Mouse (Mus musculus) embryo, embryonic 11 days (tissue): ENCODE data around the gene March10.

Experiments used
- DNase-seq: peaks from one replicate; pipeline ENCODE4 v3.0.0-alpha.2; 2015

March10 gene

DNA sequence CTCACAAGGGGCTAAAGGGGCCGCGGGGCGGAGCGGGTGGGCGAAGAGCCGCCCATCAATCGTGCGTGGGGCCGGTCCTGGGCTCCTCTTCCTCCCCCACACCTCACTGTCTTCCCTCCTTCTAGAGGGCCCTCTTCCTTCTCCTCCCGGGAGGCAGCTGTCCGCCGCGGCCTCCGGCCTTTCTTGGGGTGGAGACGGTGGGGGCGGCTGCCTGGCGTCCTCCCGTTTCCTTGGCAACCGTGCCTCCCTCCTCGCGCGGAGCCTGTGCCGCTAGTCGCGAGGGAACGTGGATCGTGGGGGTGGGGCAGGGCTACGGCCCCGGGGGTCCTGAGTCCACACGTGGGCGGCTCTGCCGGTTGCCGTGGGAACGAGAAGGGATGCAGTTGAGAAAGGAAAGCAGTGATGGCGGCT is at the start of gene March10:
Gene March10 (minus strand): TSS at position 239 of the 411 bp plus-strand sequence.
- DNase-seq: peak; percentile 82

GRCm38 (mm10) chr11:105506322-105506721 is 49.8 kb upstream of the March10 start:
- no peak for DNase-seq

GRCm38 (mm10) chr11:105505038-105505437 is 48.5 kb upstream of the March10 start:
- no peak for DNase-seq

GRCm38 (mm10) chr11:105502311-105502710 is 45.8 kb upstream of the March10 start:
- no peak for DNase-seq

GRCm38 (mm10) chr11:105497505-105497904 is 41.0 kb upstream of the March10 start:
- DNase-seq: no peak

- no peak for DNase-seq
Measured at GRCm38 (mm10) chr11:105496665-105497064, 40.1 kb upstream of the March10 start.

- DNase-seq: peak; percentile 40
Measured at GRCm38 (mm10) chr11:105495591-105496270, 39.2 kb upstream of the March10 start.

GRCm38 (mm10) chr11:105494786-105495369 is 38.3 kb upstream of the March10 start:
- DNase-seq: no peak

DNA sequence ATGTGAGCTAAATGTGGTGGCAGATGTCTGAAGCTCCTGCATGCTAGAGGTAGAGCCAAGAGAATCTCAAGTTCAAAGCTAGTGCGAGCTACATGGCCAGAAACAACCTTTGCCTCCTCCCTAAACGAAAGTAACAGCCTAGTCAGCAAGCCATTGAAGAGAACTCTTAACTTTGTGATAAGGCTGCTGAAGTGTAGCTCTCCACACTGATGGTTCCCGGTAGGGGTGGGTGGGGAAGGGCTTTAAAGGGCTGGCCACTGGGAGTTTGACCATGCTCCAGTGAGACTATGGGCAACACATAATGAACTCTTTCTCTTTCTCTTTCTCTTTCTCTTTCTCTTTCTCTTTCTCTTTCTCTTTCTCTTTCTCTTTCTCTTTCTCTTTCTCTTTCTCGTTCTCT is 35.9 kb upstream of the March10 start:
- DNase-seq: no peak

DNA sequence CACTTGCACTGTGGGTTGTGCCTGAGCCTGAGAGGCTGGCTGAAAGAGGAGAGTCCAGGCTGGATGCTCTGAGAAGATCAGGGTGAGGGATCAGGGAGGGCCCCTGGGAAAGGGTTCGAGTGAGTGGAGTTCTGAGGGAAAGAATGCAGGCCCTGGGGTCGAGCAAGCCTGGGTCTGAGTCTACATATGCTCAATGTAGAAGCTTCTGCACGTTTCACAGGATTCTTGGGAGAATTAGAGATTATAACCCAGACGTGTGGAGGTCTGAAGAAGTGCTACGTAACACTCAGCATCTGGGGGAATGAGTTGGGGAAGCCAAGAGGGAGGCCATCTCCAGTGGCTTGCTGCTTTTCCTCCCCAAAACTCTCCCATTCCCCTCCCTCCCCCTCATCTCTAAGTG is 34.4 kb upstream of the March10 start:
- DNase-seq: no peak

- no peak for DNase-seq
Measured at GRCm38 (mm10) chr11:105485412-105485811, 28.9 kb upstream of the March10 start.

- DNase-seq: no peak
Measured at GRCm38 (mm10) chr11:105484993-105485392, 28.5 kb upstream of the March10 start.

GRCm38 (mm10) chr11:105482747-105483146 is 26.2 kb upstream of the March10 start:
- no peak for DNase-seq

GRCm38 (mm10) chr11:105474746-105475145 is 18.2 kb upstream of the March10 start:
- no peak for DNase-seq

GRCm38 (mm10) chr11:105474352-105474736 is 17.8 kb upstream of the March10 start:
- no peak for DNase-seq

DNA sequence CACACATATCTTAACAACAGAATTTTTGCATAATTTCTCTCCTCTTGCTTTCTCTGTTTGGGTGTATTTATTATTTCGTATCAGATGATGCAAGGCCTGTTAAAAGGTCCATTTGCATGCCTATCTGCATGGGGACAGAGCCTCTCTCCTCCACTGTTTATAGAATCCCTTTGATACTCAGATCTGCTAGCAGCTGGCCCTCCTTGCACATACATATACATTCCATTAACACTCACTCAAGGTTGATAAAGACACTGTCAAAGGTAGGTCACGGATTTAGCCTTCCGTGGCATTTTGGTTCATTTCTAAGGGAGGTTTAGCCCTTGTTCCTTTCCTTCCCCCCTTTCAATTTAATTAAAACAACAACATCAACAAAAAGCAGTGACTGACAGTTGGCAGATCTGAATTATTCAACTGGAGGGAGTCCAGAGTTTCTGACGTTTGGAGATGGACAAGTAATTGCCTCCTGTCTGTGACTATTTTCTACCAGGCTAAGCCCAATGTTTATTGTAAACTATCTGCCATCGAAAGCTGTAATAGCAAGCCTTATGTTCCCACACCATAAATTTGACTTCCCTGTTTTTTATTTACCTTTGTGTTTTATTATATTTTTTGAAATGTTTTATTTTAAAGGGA is 17.3 kb upstream of the March10 start:
- no peak for DNase-seq

- no peak for DNase-seq
Measured at GRCm38 (mm10) chr11:105472610-105473009, 16.1 kb upstream of the March10 start.

GRCm38 (mm10) chr11:105470896-105471295 is 14.4 kb upstream of the March10 start:
- DNase-seq: no peak

DNA sequence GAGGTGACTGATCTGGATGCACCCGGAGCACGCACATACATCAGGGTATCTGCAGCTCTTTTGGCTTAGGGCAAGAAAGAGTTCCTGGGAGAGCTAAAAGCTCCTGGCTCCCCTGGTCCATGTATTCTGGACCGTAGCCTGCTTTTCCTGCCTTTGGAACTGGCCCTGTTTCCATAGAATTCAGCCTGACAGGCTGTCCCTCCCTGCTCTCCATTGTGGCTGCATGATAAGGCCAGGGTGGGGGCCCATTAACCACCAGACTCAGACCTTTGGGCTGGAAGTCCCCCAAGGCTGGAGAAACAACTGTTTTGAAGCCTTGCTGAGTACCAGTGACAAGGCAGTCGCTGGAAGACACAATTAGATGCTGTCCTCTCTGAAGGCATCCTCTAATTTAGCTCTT is 13.0 kb upstream of the March10 start:
- DNase-seq: no peak

GRCm38 (mm10) chr11:105469091-105469507 is 12.6 kb upstream of the March10 start:
- no peak for DNase-seq

DNA sequence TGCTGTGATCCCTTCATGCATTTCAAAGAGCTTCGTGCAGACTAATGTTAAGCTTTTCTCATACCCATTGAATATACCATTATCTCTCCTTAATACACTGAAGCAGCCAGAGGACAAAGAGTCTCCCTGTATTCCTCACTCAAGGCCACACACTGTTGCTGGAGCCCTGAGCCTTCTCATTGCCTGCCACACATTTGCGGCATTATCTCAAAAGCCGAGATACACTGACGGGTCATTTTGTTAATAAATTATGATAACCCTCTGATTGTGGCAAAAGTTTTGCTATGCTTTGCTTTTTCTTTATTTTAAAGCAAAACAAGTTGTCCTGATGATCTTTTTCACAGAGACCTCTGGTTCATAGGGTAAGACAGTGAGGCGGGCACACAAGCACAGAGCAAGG is 11.9 kb upstream of the March10 start:
- no peak for DNase-seq

- DNase-seq: no peak
Measured at GRCm38 (mm10) chr11:105467816-105468215, 11.3 kb upstream of the March10 start.

DNA sequence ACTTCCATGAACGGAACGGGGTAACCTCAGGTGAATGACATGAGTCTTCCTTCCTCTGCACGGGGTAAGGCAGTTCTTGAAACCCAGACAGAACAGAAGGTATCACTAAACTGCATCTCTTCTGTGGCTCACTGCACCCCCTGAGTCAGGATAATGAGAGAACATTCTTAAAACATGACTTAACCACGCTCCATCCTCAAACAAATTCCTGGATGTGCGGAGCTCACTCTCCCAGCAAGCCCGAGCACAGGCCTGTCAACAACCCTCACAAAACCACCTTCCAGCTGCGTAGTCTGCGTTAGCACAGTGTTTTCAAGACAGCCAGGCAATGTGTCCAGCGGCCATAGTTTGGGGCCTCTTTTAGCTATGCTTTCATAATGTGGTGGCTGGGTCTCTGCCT is 10.7 kb upstream of the March10 start:
- DNase-seq: peak; percentile 49

GRCm38 (mm10) chr11:105466756-105467155 is 10.2 kb upstream of the March10 start:
- DNase-seq: no peak
